Mouse (Mus musculus): ENCODE results near the gene Celf6.

Gene Celf6

GRCm38 (mm10) chr9:59588252-59588651, 10.5 kb downstream of the Celf6 start:
- no peak for DNase-seq (ENCODE audit: low read depth, low spot score)

DNA sequence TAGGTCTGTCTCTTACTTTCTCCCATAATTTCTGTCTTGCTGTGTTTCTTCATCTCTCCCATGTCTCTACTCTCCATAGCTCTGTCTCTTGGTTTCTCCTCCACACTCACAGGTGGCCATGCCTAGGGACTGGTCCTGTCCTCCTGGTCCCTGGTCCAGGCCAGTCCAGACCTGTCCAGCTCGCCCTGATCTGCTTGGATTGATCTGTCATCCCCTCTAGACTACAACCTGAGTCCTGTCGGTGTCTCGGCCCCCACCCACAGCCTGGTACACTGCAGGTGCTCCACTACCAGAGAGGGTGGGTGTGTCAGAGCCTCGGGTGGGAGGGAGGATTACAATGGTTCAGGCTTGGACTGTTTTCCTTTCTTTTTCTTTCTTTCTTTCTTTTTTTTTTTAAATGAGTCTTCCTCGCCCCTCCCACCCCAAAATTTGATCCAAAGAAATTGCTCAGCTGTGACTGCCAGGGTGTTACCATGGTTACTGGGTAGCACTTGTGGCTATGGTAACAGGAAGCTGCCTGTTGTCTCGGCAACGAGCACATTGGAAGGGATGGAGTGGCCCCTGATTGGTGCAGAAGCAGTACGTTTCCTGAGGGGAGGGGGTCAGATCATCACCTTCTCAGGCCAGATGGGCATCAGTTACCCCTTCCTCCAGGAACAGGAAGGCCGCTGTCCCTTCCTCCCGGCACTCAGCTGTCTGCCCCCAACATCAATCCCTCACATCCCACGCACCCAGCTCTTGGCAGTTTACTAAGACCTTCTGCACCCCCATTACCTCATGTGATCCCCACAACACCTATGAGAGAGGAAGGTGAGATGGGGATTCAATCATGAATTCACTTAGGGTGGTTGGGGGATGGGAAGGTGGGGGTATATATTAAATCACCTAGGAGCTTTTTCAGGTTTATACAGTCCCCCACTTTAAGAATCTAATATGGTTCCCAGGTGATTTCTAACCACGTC, 11.3 kb downstream of the Celf6 start:
- DNase-seq (ENCODE audit: low read depth, low spot score), result peak; percentile 17

- no peak for DNase-seq (ENCODE audit: low read depth, low spot score)
These were observed 12.2 kb downstream of the Celf6 start for GRCm38 (mm10) chr9:59589703-59590439.

DNA sequence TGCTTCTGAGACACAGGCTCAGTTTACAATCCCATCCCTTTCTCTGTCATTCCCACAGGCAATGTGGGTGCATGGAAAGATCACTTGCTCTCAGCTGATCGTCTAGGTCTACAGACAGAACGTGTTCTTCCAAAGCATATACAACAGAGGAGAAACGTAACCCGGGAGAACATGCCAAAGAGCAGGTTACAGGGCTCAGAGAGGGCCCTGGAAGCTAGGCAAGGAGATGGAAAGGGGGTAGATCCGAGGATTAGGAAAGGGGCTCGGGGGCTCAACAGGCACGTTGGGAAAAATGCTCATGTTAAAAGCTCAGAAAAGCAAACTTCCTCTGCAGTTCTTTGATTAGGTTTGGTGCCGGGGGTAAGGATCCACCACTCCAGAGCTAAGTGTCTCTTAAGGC, 23.9 kb downstream of the Celf6 start:
- no peak for DNase-seq (ENCODE audit: low read depth, low spot score)

- DNase-seq (ENCODE audit: low read depth, low spot score), result no peak
These were observed 28.2 kb downstream of the Celf6 start for GRCm38 (mm10) chr9:59605967-59606366.

DNA sequence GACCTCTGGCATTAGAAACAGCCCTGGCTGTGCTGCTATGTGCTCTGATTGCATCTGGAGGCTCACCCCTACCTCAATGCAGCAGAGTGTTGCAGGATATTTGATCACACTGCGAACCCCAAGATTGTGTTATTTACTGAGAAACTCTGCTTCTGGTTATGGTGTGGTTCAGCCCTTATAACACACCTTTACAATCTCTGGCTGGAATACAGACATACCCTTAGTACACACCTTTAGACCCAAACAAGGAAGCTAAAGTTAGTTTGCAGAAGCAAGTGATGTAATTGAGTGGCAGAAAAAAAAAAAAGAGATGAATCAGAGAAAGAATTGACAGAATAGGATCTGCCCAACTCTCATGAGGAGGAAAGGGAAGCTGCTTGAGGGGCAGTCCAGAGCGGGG, 33.2 kb downstream of the Celf6 start:
- DNase-seq (ENCODE audit: low read depth, low spot score), result no peak

- no peak for DNase-seq (ENCODE audit: low read depth, low spot score)
These were observed 38.1 kb downstream of the Celf6 start for GRCm38 (mm10) chr9:59615797-59616196.

GRCm38 (mm10) chr9:59616622-59617306, 39.0 kb downstream of the Celf6 start, which contains the start of gene Parp6:
Gene Parp6 (plus strand): TSS chr9:59617284.
- peak; percentile 98 for DNase-seq (ENCODE audit: low read depth, low spot score)

GRCm38 (mm10) chr9:59617307-59617973, 39.7 kb downstream of the Celf6 start:
- DNase-seq (ENCODE audit: low read depth, low spot score), result no peak

- DNase-seq (ENCODE audit: low read depth, low spot score), result no peak
These were observed 60.7 kb downstream of the Celf6 start for GRCm38 (mm10) chr9:59638372-59638771.

DNA sequence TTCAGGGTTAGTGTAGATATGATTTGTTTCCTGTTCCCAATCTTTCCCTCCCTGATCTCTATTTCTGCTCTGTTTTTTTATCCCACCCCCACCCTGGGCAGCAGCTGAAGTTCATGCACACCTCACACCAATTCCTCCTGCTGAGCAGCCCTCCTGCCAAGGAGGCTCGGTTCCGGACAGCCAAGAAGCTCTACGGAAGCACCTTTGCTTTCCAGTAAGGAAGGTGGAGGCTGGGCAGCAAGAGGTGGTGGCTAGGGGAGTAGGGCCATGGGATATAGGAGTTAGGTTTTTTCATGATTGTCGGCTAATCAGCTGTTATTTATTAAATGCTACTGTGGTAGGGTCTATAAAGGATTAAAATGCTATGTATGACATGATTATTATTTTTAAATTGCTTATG, 62.2 kb downstream of the Celf6 start:
- DNase-seq (ENCODE audit: low read depth, low spot score), result no peak

DNA sequence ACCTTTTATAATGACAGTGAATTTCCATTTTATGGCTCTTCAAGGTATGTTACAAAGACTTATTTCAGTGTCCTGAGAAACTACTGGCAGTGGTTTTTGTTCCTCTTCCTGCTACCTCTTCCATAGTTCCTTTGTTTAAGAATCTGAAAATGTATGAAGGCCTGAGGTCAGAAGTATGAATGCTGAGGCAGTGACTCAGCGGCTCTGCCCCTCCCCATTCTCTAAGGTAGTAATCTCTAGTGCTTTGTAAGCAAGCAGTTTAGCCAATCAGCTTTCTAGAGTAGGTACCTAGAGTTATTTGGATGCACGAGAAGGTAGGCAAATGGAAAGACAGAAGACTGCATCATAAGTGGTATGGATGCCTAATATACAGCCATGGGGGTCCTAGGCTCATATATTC, 63.6 kb downstream of the Celf6 start:
- no peak for DNase-seq (ENCODE audit: low read depth, low spot score)

- DNase-seq (ENCODE audit: low read depth, low spot score), result no peak
These were observed 72.2 kb downstream of the Celf6 start for GRCm38 (mm10) chr9:59649911-59650310.

DNA sequence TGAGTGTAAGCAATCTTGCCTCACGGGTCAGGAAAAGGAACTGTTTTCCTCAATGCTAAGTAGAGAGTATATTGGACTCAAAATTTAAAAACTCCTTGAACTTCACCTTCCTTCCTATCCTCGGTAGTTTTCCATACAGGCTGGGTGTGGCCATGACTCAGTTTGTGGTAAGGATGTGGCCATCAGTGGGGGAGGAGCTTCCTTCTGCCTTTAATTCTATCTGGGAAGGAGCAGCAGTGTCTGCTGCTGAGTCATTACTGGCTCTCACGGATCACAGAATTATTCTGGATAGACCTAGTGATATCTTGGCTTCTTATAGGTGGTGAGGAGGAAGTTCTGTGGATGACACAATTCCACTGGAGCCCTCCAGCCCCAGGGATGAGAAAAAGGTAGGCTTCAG, 75.7 kb downstream of the Celf6 start:
- no peak for DNase-seq (ENCODE audit: low read depth, low spot score)

DNA sequence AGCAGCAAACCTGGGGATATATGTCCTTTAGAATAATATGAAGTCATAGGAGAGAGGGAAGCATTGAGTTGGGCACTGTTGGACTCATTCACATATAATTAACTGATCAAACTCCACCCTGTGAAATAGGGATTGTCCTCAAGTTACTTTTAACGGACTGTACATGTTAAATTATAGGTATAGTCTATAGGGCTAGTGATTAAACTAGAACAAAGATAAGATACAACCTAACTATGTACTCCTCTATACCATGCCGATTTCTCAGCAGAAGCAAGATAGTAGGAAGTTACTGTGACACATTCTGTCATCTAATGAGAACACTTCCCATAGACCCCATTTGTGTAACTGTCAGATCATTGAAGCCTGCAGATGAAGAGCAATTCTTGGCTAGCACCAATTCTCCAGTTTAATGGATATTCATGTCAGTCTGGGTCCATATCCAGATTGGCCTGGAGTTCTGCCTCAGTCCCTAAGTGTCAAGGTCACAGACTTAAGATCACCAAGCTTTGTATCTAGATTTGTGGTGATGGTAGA, 76.8 kb downstream of the Celf6 start:
- no peak for DNase-seq (ENCODE audit: low read depth, low spot score)

DNA sequence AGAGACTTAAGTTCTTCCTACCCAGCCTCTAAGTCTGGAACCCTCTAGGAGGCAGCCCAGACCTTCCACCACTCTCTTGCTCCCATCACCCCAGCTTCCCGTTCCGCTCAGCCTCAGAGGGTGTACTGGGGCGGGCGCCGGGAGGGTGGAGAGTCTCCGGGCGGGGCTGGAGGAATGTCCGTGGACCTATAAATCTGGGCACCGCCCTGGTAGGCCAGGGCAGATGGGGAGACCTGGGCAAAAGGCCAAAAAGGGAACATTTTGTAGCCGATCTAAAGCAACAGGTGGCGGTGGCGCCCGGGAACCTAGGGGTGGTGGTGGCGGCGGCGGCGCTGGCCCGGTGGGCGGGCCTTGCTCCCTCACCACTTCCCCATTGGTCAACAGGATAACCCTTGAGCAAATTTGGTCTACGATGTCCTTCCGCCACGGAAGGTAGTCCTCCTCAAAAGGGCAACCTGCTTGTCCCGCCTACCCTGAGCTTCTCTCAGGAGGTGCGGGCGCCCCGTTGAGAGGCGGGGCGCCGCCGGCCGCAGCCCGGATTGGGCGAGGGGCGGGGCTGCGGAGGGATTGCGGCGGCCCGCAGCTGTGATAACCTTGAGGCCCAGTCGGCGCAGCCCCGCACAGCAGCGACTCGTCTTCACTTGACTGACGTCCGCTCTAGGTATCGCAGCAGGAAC, 78.4 kb downstream of the Celf6 start, which contains the start of gene Pkm:
Gene Pkm (plus strand): TSS at position 411 of the 677 bp plus-strand sequence.
- peak; percentile 100 for DNase-seq (ENCODE audit: low read depth, low spot score)
